Mouse (Mus musculus) liver, embryonic 16.5 days (tissue): Measurements from ENCODE around the gene Cd2. TPM values are rescaled to one million over a fixed set of nuclear protein-coding genes. Genes with fewer than 3 reads are reported as not detected.

Source experiments
- ATAC-seq: fragments of 200-750 bp; cut with Nextera tagmentation; 2 replicates; pipeline ENCODE4 v1.8.0; 2017; ENCODE audit warnings: low read depth, mild to moderate bottlenecking, moderate number of reproducible peaks, moderate library complexity
- H3K27ac ChIP-seq: fragments of 300-500 bp; sonication (generic); 2 replicates; pipeline ENCODE4 v1.5.1; 2014; ENCODE audit warnings: mild to moderate bottlenecking, low read length
- H3K27me3 ChIP-seq: fragments of 300-500 bp; sonication (generic); 2 replicates; pipeline ENCODE4 v1.6.1; 2014; ENCODE audit warnings: low read depth, low read length, mixed read lengths; ENCODE audit not compliant: control insufficient read depth, insufficient read depth
- H3K36me3 ChIP-seq: fragments of 300-500 bp; sonication (generic); 2 replicates; pipeline ENCODE4 v1.6.1; 2014; ENCODE audit warnings: mild to moderate bottlenecking; ENCODE audit not compliant: control insufficient read depth, insufficient read depth
- H3K4me1 ChIP-seq: fragments of 300-500 bp; sonication (generic); 2 replicates; pipeline ENCODE4 v1.6.1; 2014; ENCODE audit warnings: low read depth, low read length, mixed read lengths; ENCODE audit not compliant: control insufficient read depth
- H3K4me2 ChIP-seq: fragments of 300-500 bp; sonication (generic); 2 replicates; pipeline ENCODE4 v1.6.1; 2014; ENCODE audit warnings: low read depth, low read length, mixed read lengths
- H3K4me3 ChIP-seq: fragments of 300-500 bp; sonication (generic); 2 replicates; pipeline ENCODE4 v1.5.1; 2014; ENCODE audit warnings: low read depth, mild to moderate bottlenecking, low read length
- H3K9ac ChIP-seq: fragments of 300-500 bp; sonication (generic); 2 replicates; pipeline ENCODE4 v1.6.1; 2014; ENCODE audit warnings: low read depth, low read length
- H3K9me3 ChIP-seq: fragments of 300-500 bp; sonication (generic); replicated peaks from 2 replicates; pipeline ENCODE4 v1.6.1; 2016; ENCODE audit warnings: low read length; ENCODE audit not compliant: control insufficient read depth
- WGBS: fragments of 180-500 bp; shearing (Covaris S2); extraction: QIAGEN DNeasy Blood & Tissue Kit; methylation state at CpG from one replicate; pipeline ENCODE4 v1.1.7; 2014; ENCODE audit not compliant: insufficient replicate concordance; 5-methylcytosine and 5-hydroxymethylcytosine counted together
- polyA plus RNA-seq: library from polyadenylated mRNA; unstranded; fragments of >200 nt; fragmentation: Nextera tagmentation; extraction: Ambion mirVana; gene quantifications from 2 replicates; pipeline ENCODE4 v1.2.1, GENCODE M21; 2015

Cd2 gene
- polyA plus RNA-seq, 1 experiment from 2014 or later, result 0.17 TPM

GRCm38 (mm10) chr3:101310977-101311376 is 23.2 kb upstream of the Cd2 start:
- 32% methylated on average over 9 of the region's 9 CpGs for WGBS
- ATAC-seq, result no peak

GRCm38 (mm10) chr3:101309626-101310025 is 21.9 kb upstream of the Cd2 start:
- no peaks in the 10 kb centered on the region for H3K9me3 ChIP-seq
- no peak overlapping the region for H3K4me3 ChIP-seq
- no peak overlapping the region for H3K9ac ChIP-seq
- no peak overlapping the region for H3K27ac ChIP-seq
- no peaks in the 10 kb centered on the region for H3K4me1 ChIP-seq
- no peak overlapping the region for H3K4me2 ChIP-seq
- WGBS, result 65% methylated on average over 3 of the region's 3 CpGs
- no peaks in the 10 kb centered on the region for H3K36me3 ChIP-seq
- ATAC-seq, result no peak
- H3K27me3 ChIP-seq, result no peaks in the 10 kb centered on the region

More at GRCm38 (mm10) chr3:101310977-101311376, 23.2 kb upstream of the Cd2 start:
- Histone ChIP-seq H3K27me3 (no peaks in the 10 kb centered on the region), H3K4me1 (peaks cover 1% of the 10 kb centered on the region; the same call in 1 of the 2 replicates), H3K9ac (no peak overlapping the region), H3K27ac (no peak overlapping the region), H3K4me3 (no peak overlapping the region), H3K36me3 (no peaks in the 10 kb centered on the region), H3K4me2 (no peak overlapping the region), H3K9me3 (no peaks in the 10 kb centered on the region)

- no peak for ATAC-seq
- WGBS, result 37% methylated on average over 9 of the region's 9 CpGs
- H3K4me1 ChIP-seq, result no peaks in the 10 kb centered on the region
- no peak overlapping the region for H3K4me3 ChIP-seq
- H3K36me3 ChIP-seq, result no peaks in the 10 kb centered on the region
- no peaks in the 10 kb centered on the region for H3K9me3 ChIP-seq
- H3K27me3 ChIP-seq, result no peaks in the 10 kb centered on the region
- no peak overlapping the region for H3K27ac ChIP-seq
- H3K4me2 ChIP-seq, result no peak overlapping the region
- no peak overlapping the region for H3K9ac ChIP-seq
These were observed 18.4 kb upstream of the Cd2 start for GRCm38 (mm10) chr3:101306090-101306489.

- 72% methylated on average over 2 of the region's 2 CpGs for WGBS
- no peaks in the 10 kb centered on the region for H3K9me3 ChIP-seq
- H3K4me2 ChIP-seq, result no peak overlapping the region
- no peak overlapping the region for H3K27ac ChIP-seq
- H3K4me1 ChIP-seq, result peaks cover 3% of the 10 kb centered on the region; the same call in 1 of the 2 replicates
- ATAC-seq, result no peak
- no peaks in the 10 kb centered on the region for H3K36me3 ChIP-seq
- no peak overlapping the region for H3K4me3 ChIP-seq
- no peak overlapping the region for H3K9ac ChIP-seq
- H3K27me3 ChIP-seq, result no peaks in the 10 kb centered on the region
These were observed 17.3 kb upstream of the Cd2 start for GRCm38 (mm10) chr3:101305046-101305445.

- no peak overlapping the region for H3K9ac ChIP-seq
- ATAC-seq, result no peak
- H3K27ac ChIP-seq, result no peak overlapping the region
- 21% methylated on average over 8 of the region's 8 CpGs for WGBS
- H3K27me3 ChIP-seq, result no peaks in the 10 kb centered on the region
- H3K36me3 ChIP-seq, result no peaks in the 10 kb centered on the region
- H3K4me3 ChIP-seq, result no peak overlapping the region
- peaks cover 5% of the 10 kb centered on the region; the same call in 1 of the 2 replicates for H3K4me1 ChIP-seq
- no peaks in the 10 kb centered on the region for H3K9me3 ChIP-seq
- no peak overlapping the region for H3K4me2 ChIP-seq
These were observed 16.4 kb upstream of the Cd2 start for GRCm38 (mm10) chr3:101304156-101304555.

- H3K36me3 ChIP-seq, result no peaks in the 10 kb centered on the region
- H3K4me3 ChIP-seq, result no peak overlapping the region; the same call in 1 of the 2 replicates
- no peak for ATAC-seq
- no peak overlapping the region for H3K27ac ChIP-seq
- no peaks in the 10 kb centered on the region for H3K9me3 ChIP-seq
- no peaks in the 10 kb centered on the region for H3K27me3 ChIP-seq
- H3K4me2 ChIP-seq, result peak overlapping the region; percentile 52
- H3K4me1 ChIP-seq, result peaks cover 5% of the 10 kb centered on the region; the same call in 1 of the 2 replicates
- no peak overlapping the region; the same call in 1 of the 2 replicates for H3K9ac ChIP-seq
- 18% methylated on average over 23 of the region's 23 CpGs for WGBS
These were observed 12.7 kb upstream of the Cd2 start for GRCm38 (mm10) chr3:101300271-101301071.

GRCm38 (mm10) chr3:101299591-101299990 is 11.9 kb upstream of the Cd2 start:
- WGBS, result 56% methylated on average over 6 of the region's 6 CpGs
- no peak overlapping the region for H3K4me2 ChIP-seq

GRCm38 (mm10) chr3:101297221-101297620 is 9.5 kb upstream of the Cd2 start:
- Histone ChIP-seq H3K27me3 (no peaks in the 10 kb centered on the region), H3K9me3 (no peaks in the 10 kb centered on the region), H3K27ac (no peak overlapping the region), H3K4me1 (peaks cover 5% of the 10 kb centered on the region; the same call in 1 of the 2 replicates), H3K36me3 (no peaks in the 10 kb centered on the region), H3K4me3 (no peak overlapping the region), H3K4me2 (no peak overlapping the region), H3K9ac (no peak overlapping the region)
- 76% methylated on average over 5 of the region's 5 CpGs for WGBS
- no peak for ATAC-seq

More at GRCm38 (mm10) chr3:101299591-101299990, 11.9 kb upstream of the Cd2 start:
- H3K4me3 ChIP-seq, result no peak overlapping the region
- H3K9me3 ChIP-seq, result no peaks in the 10 kb centered on the region
- no peaks in the 10 kb centered on the region for H3K27me3 ChIP-seq
- H3K9ac ChIP-seq, result no peak overlapping the region
- no peak overlapping the region for H3K27ac ChIP-seq
- no peaks in the 10 kb centered on the region for H3K36me3 ChIP-seq
- no peak for ATAC-seq
- H3K4me1 ChIP-seq, result peaks cover 5% of the 10 kb centered on the region; the same call in 1 of the 2 replicates
